In genomic region chr1:131910674-131911558, GRCm38 (mm10) we compare ENCODE assay signal across 8 mouse cellular contexts. TPM values are rescaled to one million over a fixed set of nuclear protein-coding genes. Genes with fewer than 3 reads are reported as not detected.
DNase-seq lines count a peak whose midpoint lies in the region; ATAC-seq and TF ChIP-seq lines count a peak whose summit lies in the region.

No protein-coding gene starts in this region.

- H3K27me3 ChIP-seq in cerebellum, adult 2 months (ENCODE audit: control insufficient read depth, insufficient read depth, low read length) = no peaks in the 10 kb centered on the region
- H3K27me3 ChIP-seq in lung, embryonic 16.5 days (ENCODE audit: control insufficient read depth, insufficient read depth, low read depth, low read length) = peaks cover 3% of the 10 kb centered on the region; the same call in 1 of the 2 replicates
- H3K27me3 ChIP-seq in thymus, adult 2 months (ENCODE audit: control insufficient read depth, insufficient read depth, low read length) = no peaks in the 10 kb centered on the region

- DNase-seq in MEL-GATA-1-ER (ENCODE audit: extremely low read depth, low read depth) = peak; percentile 68
- DNase-seq in cerebellum, adult 2 months = peak; percentile 76 to 78
- peak; percentile 58 for DNase-seq in forelimb bud, embryonic 11.5 days (ENCODE audit: low read depth, low spot score)
- DNase-seq in layer of hippocampus, adult 8-10 months (ENCODE audit: low spot score in 2 of 2) = peak; percentile 25 to 57
- DNase-seq in ovary, adult 18-20 months (ENCODE audit: low spot score) = peak; percentile 65
- peak; percentile 93 for DNase-seq in thymus, adult 2 months

- WGBS in cerebellum, adult 2 months = 1% methylated on average over 88 of the region's 88 CpGs
- WGBS in lung, embryonic 16.5 days = under 1% methylated on average over 56 of the region's 88 CpGs
- 1% methylated on average over 69 of the region's 88 CpGs for WGBS in thymus, adult 2 months

- H3K4me2 ChIP-seq in lung, embryonic 16.5 days (ENCODE audit: low read depth, low read length) = peak overlapping the region; percentile 49

- H3K4me1 ChIP-seq in cerebellum, adult 2 months (ENCODE audit: control insufficient read depth, insufficient read depth, low read length) = 0 out of 2 replicates have a peak, but pooled peaks cover 3% of the 10 kb centered on the region
- H3K4me1 ChIP-seq in lung, embryonic 16.5 days (replicated peaks; ENCODE audit: control insufficient read depth, insufficient read depth, low read length) = peaks cover 9% of the 10 kb centered on the region
- H3K4me1 ChIP-seq in thymus, adult 2 months (replicated peaks; ENCODE audit: control insufficient read depth, insufficient read depth, low read length) = peaks cover 2% of the 10 kb centered on the region; the same call in 1 of the 2 replicates

- no peaks in the 10 kb centered on the region for H3K9me3 ChIP-seq in lung, embryonic 16.5 days (ENCODE audit: control insufficient read depth, low read length)

- TF ChIP-seq CTCF in cerebellum, adult 2 months (IDR thresholded peaks at IDR 0.05; ENCODE audit: borderline replicate concordance, insufficient read depth, low read depth, low read length) = no peak
- peak; percentile 33; the same call in 1 of the 2 replicates for TF ChIP-seq CTCF in thymus, adult 2 months (IDR thresholded peaks at IDR 0.05; ENCODE audit: borderline replicate concordance, control insufficient read depth, extremely low read depth, insufficient read depth, low read length, poor library complexity)

- peak overlapping the region; percentile 71 for H3K4me3 ChIP-seq in cerebellum, adult 2 months (replicated peaks; ENCODE audit: insufficient read depth, low read depth, low read length)
- H3K4me3 ChIP-seq in lung, embryonic 16.5 days (ENCODE audit: low read length) = peak overlapping the region; percentile 90
- peak overlapping the region; percentile 67 for H3K4me3 ChIP-seq in thymus, adult 2 months (ENCODE audit: control insufficient read depth, insufficient read depth, low read length)

- no peaks in the 10 kb centered on the region for H3K36me3 ChIP-seq in lung, embryonic 16.5 days (ENCODE audit: control insufficient read depth, insufficient read depth, low read length)
- H3K36me3 ChIP-seq in thymus, adult 2 months (ENCODE audit: control insufficient read depth, insufficient read depth, low read length) = no peaks in the 10 kb centered on the region

- peak; percentile 38 to 58 for ATAC-seq in hematopoietic stem cell, adult 5-6 weeks (replicated peaks in 1 of 2; ENCODE audit: insufficient read depth in 1 of 2, low FRiP score in 2 of 2, low TSS enrichment in 1 of 2, low read depth in 1 of 2, poor library complexity in 2 of 2, severe bottlenecking in 2 of 2)
- ATAC-seq in lung, embryonic 16.5 days (ENCODE audit: low read depth) = peak; percentile 82

- peak; percentile 54 for TF ChIP-seq POLR2A in cerebellum, adult 2 months (IDR thresholded peaks at IDR 0.05; ENCODE audit: borderline replicate concordance, insufficient read depth, low read length)
- no peak; the same call in 1 of the 2 replicates for TF ChIP-seq POLR2A in thymus, adult 2 months (IDR thresholded peaks at IDR 0.05; ENCODE audit: control insufficient read depth, extremely low read depth, insufficient read depth, low read length, poor library complexity)

- peak overlapping the region; percentile 87 for H3K27ac ChIP-seq in cerebellum, adult 2 months (ENCODE audit: insufficient read depth, low read length)
- peak overlapping the region; percentile 93 for H3K27ac ChIP-seq in lung, embryonic 16.5 days (ENCODE audit: low read length)
- H3K27ac ChIP-seq in thymus, adult 2 months (ENCODE audit: control insufficient read depth, insufficient read depth, low read length) = peak overlapping the region; percentile 38; the same call in 1 of the 2 replicates

- peak overlapping the region; percentile 99 for H3K9ac ChIP-seq in lung, embryonic 16.5 days (ENCODE audit: low read length)

RNA-seq across cellular contexts. Expression of gene Nucks1, which starts 0.6 kb away (rescaled TPM):
- polyA plus RNA-seq in cerebellum, adult 2 months (2012; rRNA removed) = 47.4 and 49.5 TPM in 2 replicates
- total RNA-seq in hematopoietic stem cell, adult 5-6 weeks (2017) = 255 and 303 TPM in 2 replicates
- 100 to 1,000 TPM; 151 to 160 (median 159) TPM for total RNA-seq in layer of hippocampus, adult 8-10 months (2022)
- polyA plus RNA-seq in lung, embryonic 16.5 days (2015; fragmentation: Nextera tagmentation; extraction: Ambion mirVana) = 70.5 and 82.9 TPM in 2 replicates
- 16.6 and 21.4 TPM in 2 replicates for polyA plus RNA-seq in thymus, adult 2 months (2012; rRNA removed)

RNA-seq across cellular contexts. Expression of gene Rab29, which starts 43.9 kb away (rescaled TPM):
- polyA plus RNA-seq in cerebellum, adult 2 months (2012; rRNA removed) = 11.9 and 13.3 TPM in 2 replicates
- 16.1 and 28.8 TPM in 2 replicates for total RNA-seq in hematopoietic stem cell, adult 5-6 weeks (2017)
- 10 to 100 TPM in 2 of 4 experiments, 1 to 10 TPM in 2; 5.9 to 11.1 (median 9.3) TPM for total RNA-seq in layer of hippocampus, adult 8-10 months (2022)
- polyA plus RNA-seq in lung, embryonic 16.5 days (2015; fragmentation: Nextera tagmentation; extraction: Ambion mirVana) = 24.0 and 25.8 TPM in 2 replicates
- polyA plus RNA-seq in thymus, adult 2 months (2012; rRNA removed) = 42.3 and 49.6 TPM in 2 replicates

RNA-seq across cellular contexts. Expression of gene Slc45a3, which starts 51.9 kb away (rescaled TPM):
- polyA plus RNA-seq in cerebellum, adult 2 months (2012; rRNA removed) = 4.3 and 4.5 TPM in 2 replicates
- total RNA-seq in hematopoietic stem cell, adult 5-6 weeks (2017) = 0.35 and 0.88 TPM in 2 replicates
- under 1 TPM; 0.63 to 0.75 (median 0.70) TPM for total RNA-seq in layer of hippocampus, adult 8-10 months (2022)
- 4.2 TPM in 2 replicates for polyA plus RNA-seq in lung, embryonic 16.5 days (2015; fragmentation: Nextera tagmentation; extraction: Ambion mirVana)
- polyA plus RNA-seq in thymus, adult 2 months (2012; rRNA removed) = 6.4 and 7.1 TPM in 2 replicates

Comparison
In these comparisons a context has a peak if more than half of its experiments do, and no peak if none do; other contexts are left out.
1. Peak in every context shown above with its lines: DNase-seq, ATAC-seq, H3K4me3 ChIP-seq and H3K27ac ChIP-seq.
2. DNase-seq: peak in every context shown above with its lines; median percentile 93 in thymus, adult 2 months; 77 in cerebellum, adult 2 months; 68 in MEL-GATA-1-ER; 65 in ovary, adult 18-20 months; 58 in forelimb bud, embryonic 11.5 days; 41 in layer of hippocampus, adult 8-10 months.
3. H3K27ac ChIP-seq: peak in every context shown above with its lines; median percentile 93 in lung, embryonic 16.5 days; 87 in cerebellum, adult 2 months; 38 in thymus, adult 2 months.